Mouse (Mus musculus): ENCODE data around the gene Npsr1. TPM values are rescaled to one million over a fixed set of nuclear protein-coding genes. Genes with fewer than 3 reads are reported as not detected.

Gene Npsr1
- polyA plus RNA-seq (2016; fragmentation: Nextera tagmentation; extraction: Ambion mirVana), result not detected in 2 replicates

DNA sequence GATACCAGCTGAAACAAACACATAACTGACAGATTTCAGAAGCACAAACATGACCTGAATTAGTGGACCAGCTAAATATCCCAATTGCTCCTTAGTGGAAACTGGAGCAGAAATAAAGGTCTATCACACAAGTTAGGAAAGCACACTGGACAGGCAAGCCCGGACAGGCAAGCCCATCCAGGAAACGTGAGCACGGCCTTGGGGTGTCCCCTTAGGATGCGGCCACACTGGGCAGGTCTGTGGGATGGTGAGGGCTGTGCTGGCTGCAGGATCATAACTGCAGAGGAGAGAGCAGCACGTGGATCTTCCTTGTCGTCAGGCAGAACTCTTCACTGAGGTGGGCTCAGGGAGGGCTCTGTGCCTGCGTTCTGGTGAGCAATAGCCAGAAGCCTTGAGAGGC, at the start of gene Npsr1:
Gene Npsr1, plus strand, starts transcription at position 301 of the 400 bp plus-strand sequence.
- no peak for ATAC-seq (ENCODE audit: low FRiP score, low read depth)
- 81% methylated on average over 7 of the region's 7 CpGs for WGBS
- H3K4me1 ChIP-seq, result no peaks in the 10 kb centered on the region

GRCm38 (mm10) chr9:24051538-24051937, 46.3 kb upstream of the Npsr1 start:
- no peaks in the 10 kb centered on the region for H3K27me3 ChIP-seq
- no peak overlapping the region for H3K4me3 ChIP-seq
- H3K9me3 ChIP-seq, result no peaks in the 10 kb centered on the region
- no peak overlapping the region for H3K9ac ChIP-seq (replicated peaks)
- H3K27ac ChIP-seq (replicated peaks), result no peak overlapping the region
- H3K4me1 ChIP-seq, result no peaks in the 10 kb centered on the region
- no peak for ATAC-seq (ENCODE audit: low FRiP score, low read depth)
- H3K4me2 ChIP-seq (replicated peaks), result no peak overlapping the region
- H3K36me3 ChIP-seq, result no peaks in the 10 kb centered on the region

More for the DNA sequence above, at the start of gene Npsr1:
- no peak within 1 kb of the TSS for H3K4me2 ChIP-seq (replicated peaks)
- H3K27ac ChIP-seq (replicated peaks), result no peak within 1 kb of the TSS
- H3K9ac ChIP-seq (replicated peaks), result no peak within 1 kb of the TSS
- H3K36me3 ChIP-seq, result no peaks in the 10 kb centered on the region
- H3K9me3 ChIP-seq, result no peaks in the 10 kb centered on the region
- H3K27me3 ChIP-seq, result no peaks in the 10 kb centered on the region
- no peak within 1 kb of the TSS for H3K4me3 ChIP-seq

DNA sequence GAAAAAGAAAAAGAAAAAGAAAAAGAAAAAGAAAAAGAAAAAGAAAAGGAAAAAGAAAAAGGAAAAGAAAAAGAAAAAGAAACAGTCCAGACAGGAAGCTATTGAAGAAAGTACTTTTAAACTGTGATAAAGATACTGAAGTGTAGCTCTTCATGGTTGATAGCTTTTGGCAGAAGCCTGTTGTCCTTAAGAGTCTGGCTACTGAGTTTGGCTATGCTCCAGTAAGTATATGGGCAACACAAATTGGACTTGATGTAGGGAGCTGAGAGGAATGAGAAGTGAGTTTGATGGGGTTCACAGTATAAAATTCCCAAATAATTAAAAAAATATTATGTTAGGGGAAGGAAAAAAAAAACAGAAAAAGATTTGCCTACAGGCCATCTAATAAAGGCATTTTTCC, 34.5 kb upstream of the Npsr1 start:
- Histone ChIP-seq H3K9ac (replicated peaks) (no peak overlapping the region), H3K9me3 (no peaks in the 10 kb centered on the region), H3K4me2 (replicated peaks) (no peak overlapping the region), H3K27me3 (no peaks in the 10 kb centered on the region), H3K27ac (replicated peaks) (no peak overlapping the region), H3K4me3 (no peak overlapping the region), H3K4me1 (no peaks in the 10 kb centered on the region), H3K36me3 (no peaks in the 10 kb centered on the region)
- no peak for ATAC-seq (ENCODE audit: low FRiP score, low read depth)

GRCm38 (mm10) chr9:24071664-24072063, 26.1 kb upstream of the Npsr1 start:
- Histone ChIP-seq H3K4me3 (no peak overlapping the region), H3K9me3 (no peaks in the 10 kb centered on the region), H3K4me2 (replicated peaks) (no peak overlapping the region), H3K9ac (replicated peaks) (no peak overlapping the region), H3K27me3 (no peaks in the 10 kb centered on the region), H3K4me1 (no peaks in the 10 kb centered on the region), H3K27ac (replicated peaks) (no peak overlapping the region), H3K36me3 (no peaks in the 10 kb centered on the region)
- no peak for ATAC-seq (ENCODE audit: low FRiP score, low read depth)
- WGBS, result 89% methylated on average over 1 of the region's 1 CpGs

GRCm38 (mm10) chr9:24077596-24077995, 20.2 kb upstream of the Npsr1 start:
- H3K9ac ChIP-seq (replicated peaks), result no peak overlapping the region
- no peak for ATAC-seq (ENCODE audit: low FRiP score, low read depth)
- no peaks in the 10 kb centered on the region for H3K27me3 ChIP-seq
- H3K4me1 ChIP-seq, result no peaks in the 10 kb centered on the region
- H3K36me3 ChIP-seq, result no peaks in the 10 kb centered on the region
- no peak overlapping the region for H3K27ac ChIP-seq (replicated peaks)
- no peaks in the 10 kb centered on the region for H3K9me3 ChIP-seq
- H3K4me3 ChIP-seq, result no peak overlapping the region
- H3K4me2 ChIP-seq (replicated peaks), result no peak overlapping the region

- Histone ChIP-seq H3K27ac (replicated peaks) (no peak overlapping the region), H3K9ac (replicated peaks) (no peak overlapping the region), H3K4me2 (replicated peaks) (no peak overlapping the region), H3K9me3 (no peaks in the 10 kb centered on the region), H3K4me3 (no peak overlapping the region), H3K27me3 (no peaks in the 10 kb centered on the region), H3K4me1 (no peaks in the 10 kb centered on the region), H3K36me3 (no peaks in the 10 kb centered on the region)
- ATAC-seq (ENCODE audit: low FRiP score, low read depth), result no peak
Measured at GRCm38 (mm10) chr9:24091875-24092274, 5.9 kb upstream of the Npsr1 start.

DNA sequence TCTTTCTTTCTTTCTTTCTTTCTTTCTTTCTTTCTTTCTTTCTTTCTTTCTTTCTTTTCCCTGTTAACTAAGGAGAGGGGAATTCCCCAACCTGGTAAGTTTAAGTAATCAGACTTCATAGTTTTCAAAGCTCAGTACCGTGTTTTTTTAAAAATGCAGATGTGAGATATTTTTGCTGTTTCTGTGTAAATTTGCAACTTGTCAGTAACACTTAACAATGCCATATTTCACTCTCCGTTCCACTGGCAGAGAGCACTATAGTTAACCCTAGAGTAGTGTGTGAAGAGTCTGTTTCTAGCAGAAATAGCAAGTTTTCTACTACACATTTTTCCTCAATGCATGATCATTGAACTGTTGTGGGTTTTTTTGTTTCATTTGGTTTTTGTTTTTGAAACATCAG, 730 bp downstream of the Npsr1 start:
- Histone ChIP-seq H3K4me2 (replicated peaks) (no peak overlapping the region), H3K4me1 (no peaks in the 10 kb centered on the region), H3K27me3 (no peaks in the 10 kb centered on the region), H3K36me3 (no peaks in the 10 kb centered on the region), H3K9me3 (no peaks in the 10 kb centered on the region), H3K27ac (replicated peaks) (no peak overlapping the region), H3K4me3 (no peak overlapping the region), H3K9ac (replicated peaks) (no peak overlapping the region)
- WGBS, result 86% methylated on average over 2 of the region's 2 CpGs
- ATAC-seq (ENCODE audit: low FRiP score, low read depth), result no peak

DNA sequence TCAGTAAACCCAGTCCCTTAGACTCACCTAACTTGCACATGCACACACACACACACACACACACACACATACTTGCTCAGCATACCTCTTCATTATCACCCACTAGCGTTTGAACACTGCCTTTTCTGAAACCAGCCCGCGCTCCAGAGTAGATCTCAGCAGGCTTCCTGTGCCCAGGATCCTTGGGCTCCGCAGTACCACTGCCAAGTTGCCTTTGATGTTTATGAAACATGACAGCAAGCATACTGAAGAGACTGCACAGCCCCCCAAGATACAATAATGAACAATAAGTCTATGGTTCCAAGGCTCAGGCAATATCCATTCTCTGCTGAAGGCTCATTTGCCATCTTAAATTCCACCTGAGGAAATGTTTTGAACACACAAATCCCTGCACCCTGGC, 1.8 kb downstream of the Npsr1 start:
- H3K9me3 ChIP-seq, result no peaks in the 10 kb centered on the region
- WGBS, result 78% methylated on average over 4 of the region's 4 CpGs
- no peaks in the 10 kb centered on the region for H3K27me3 ChIP-seq
- no peak overlapping the region for H3K27ac ChIP-seq (replicated peaks)
- H3K4me2 ChIP-seq (replicated peaks), result no peak overlapping the region
- H3K9ac ChIP-seq (replicated peaks), result no peak overlapping the region
- no peaks in the 10 kb centered on the region for H3K4me1 ChIP-seq
- H3K4me3 ChIP-seq, result no peak overlapping the region
- H3K36me3 ChIP-seq, result no peaks in the 10 kb centered on the region
- ATAC-seq (ENCODE audit: low FRiP score, low read depth), result no peak

DNA sequence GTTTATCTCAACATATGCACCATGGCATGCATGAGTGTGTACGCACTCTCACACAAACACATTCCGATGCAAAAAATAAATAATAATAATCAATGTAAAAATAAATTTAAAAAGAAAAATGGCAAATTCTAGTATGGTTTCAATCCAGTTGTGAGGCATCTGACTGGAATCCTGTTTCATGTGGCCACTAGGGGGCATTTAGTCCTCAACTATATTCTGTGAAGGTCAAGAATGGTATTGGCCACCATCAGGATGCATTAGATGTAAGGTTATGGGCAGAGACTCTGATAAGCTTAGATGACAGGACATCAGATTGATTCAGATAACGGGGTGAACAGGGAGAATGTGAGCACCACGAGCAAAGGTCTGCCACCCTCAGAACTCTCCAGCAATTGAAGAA, 21.6 kb downstream of the Npsr1 start:
- no peaks in the 10 kb centered on the region for H3K27me3 ChIP-seq
- no peaks in the 10 kb centered on the region for H3K36me3 ChIP-seq
- no peak overlapping the region for H3K4me2 ChIP-seq (replicated peaks)
- no peak overlapping the region for H3K27ac ChIP-seq (replicated peaks)
- no peaks in the 10 kb centered on the region for H3K9me3 ChIP-seq
- ATAC-seq (ENCODE audit: low FRiP score, low read depth), result peak; percentile 77
- H3K9ac ChIP-seq (replicated peaks), result no peak overlapping the region
- no peaks in the 10 kb centered on the region for H3K4me1 ChIP-seq
- WGBS, result 55% methylated on average over 4 of the region's 4 CpGs
- H3K4me3 ChIP-seq, result no peak overlapping the region

DNA sequence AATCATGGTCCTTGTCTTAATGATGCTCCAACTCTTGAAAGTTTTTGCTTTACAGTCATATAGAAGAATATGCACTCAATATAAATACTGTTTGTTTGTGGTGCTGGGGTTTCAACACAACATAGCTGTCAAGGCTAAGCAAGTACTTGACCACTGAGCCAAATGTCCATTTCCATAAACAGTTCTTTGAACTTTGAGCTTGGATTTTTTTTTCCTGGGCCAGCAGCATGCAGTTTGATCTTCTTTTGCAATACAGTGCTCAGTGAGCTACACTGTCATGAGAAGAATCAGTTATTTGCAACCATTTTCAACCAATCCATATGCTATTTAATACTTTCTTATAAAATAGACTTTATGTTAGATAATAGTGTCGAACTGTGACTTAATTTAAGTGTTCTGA, 35.3 kb downstream of the Npsr1 start:
- Histone ChIP-seq H3K9me3 (no peaks in the 10 kb centered on the region), H3K27ac (replicated peaks) (no peak overlapping the region), H3K4me1 (no peaks in the 10 kb centered on the region), H3K9ac (replicated peaks) (no peak overlapping the region), H3K36me3 (no peaks in the 10 kb centered on the region), H3K27me3 (no peaks in the 10 kb centered on the region), H3K4me3 (no peak overlapping the region), H3K4me2 (replicated peaks) (no peak overlapping the region)
- ATAC-seq (ENCODE audit: low FRiP score, low read depth), result no peak
- WGBS, result 91% methylated on average over 1 of the region's 1 CpGs

GRCm38 (mm10) chr9:24136354-24136753, 38.6 kb downstream of the Npsr1 start:
- Histone ChIP-seq H3K4me1 (no peaks in the 10 kb centered on the region), H3K27me3 (no peaks in the 10 kb centered on the region), H3K9ac (replicated peaks) (no peak overlapping the region), H3K4me3 (no peak overlapping the region), H3K4me2 (replicated peaks) (no peak overlapping the region), H3K27ac (replicated peaks) (no peak overlapping the region), H3K36me3 (no peaks in the 10 kb centered on the region), H3K9me3 (no peaks in the 10 kb centered on the region)
- no peak for ATAC-seq (ENCODE audit: low FRiP score, low read depth)

DNA sequence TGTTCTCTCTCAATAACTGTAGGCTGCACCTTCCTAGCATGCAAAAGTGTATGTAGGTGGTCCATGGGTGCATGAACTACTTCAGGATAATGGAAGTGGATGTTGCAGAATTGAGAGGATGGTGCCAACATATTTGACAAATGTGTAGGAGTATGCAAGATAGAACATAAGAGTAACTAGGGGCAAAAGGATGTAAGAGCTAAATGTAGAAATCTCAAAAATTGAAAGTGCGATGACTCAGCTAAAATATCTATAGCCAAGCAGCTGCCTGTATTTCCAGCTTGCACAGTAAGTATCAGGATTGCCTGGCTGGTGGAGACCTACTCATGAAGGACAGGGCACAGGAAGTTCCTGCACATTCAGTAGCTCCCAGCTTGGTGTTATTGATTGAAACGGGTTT, 46.5 kb downstream of the Npsr1 start:
- no peak overlapping the region for H3K27ac ChIP-seq (replicated peaks)
- no peak overlapping the region for H3K9ac ChIP-seq (replicated peaks)
- no peaks in the 10 kb centered on the region for H3K27me3 ChIP-seq
- no peaks in the 10 kb centered on the region for H3K36me3 ChIP-seq
- H3K4me1 ChIP-seq, result no peaks in the 10 kb centered on the region
- H3K9me3 ChIP-seq, result no peaks in the 10 kb centered on the region
- no peak overlapping the region for H3K4me2 ChIP-seq (replicated peaks)
- ATAC-seq (ENCODE audit: low FRiP score, low read depth), result no peak
- no peak overlapping the region for H3K4me3 ChIP-seq
- 90% methylated on average over 2 of the region's 2 CpGs for WGBS

- WGBS, result 60% methylated on average over 1 of the region's 1 CpGs
- no peak overlapping the region for H3K9ac ChIP-seq (replicated peaks)
- 0 out of 2 replicates have a peak, but pooled peaks cover 2% of the 10 kb centered on the region for H3K4me1 ChIP-seq
- H3K4me2 ChIP-seq (replicated peaks), result no peak overlapping the region
- no peak overlapping the region for H3K4me3 ChIP-seq
- ATAC-seq (ENCODE audit: low FRiP score, low read depth), result no peak
- H3K9me3 ChIP-seq, result no peaks in the 10 kb centered on the region
- no peaks in the 10 kb centered on the region for H3K27me3 ChIP-seq
- no peak overlapping the region for H3K27ac ChIP-seq (replicated peaks)
- no peaks in the 10 kb centered on the region for H3K36me3 ChIP-seq
Measured at GRCm38 (mm10) chr9:24157208-24157607, 59.4 kb downstream of the Npsr1 start.

Data from midbrain, embryonic 12.5 days (tissue).